Mouse (Mus musculus): ENCODE data around the gene Fndc5.

The Fndc5 gene

GRCm38 (mm10) chr4:129122719-129123118 is 14.1 kb upstream of the Fndc5 start:
- DNase-seq (ENCODE audit: low spot score in 2 of 2) = no peak

GRCm38 (mm10) chr4:129124652-129125146 is 12.1 kb upstream of the Fndc5 start:
- no peak for DNase-seq (ENCODE audit: low spot score in 2 of 2)

GRCm38 (mm10) chr4:129125736-129126451 is 10.9 kb upstream of the Fndc5 start:
- no peak for DNase-seq (ENCODE audit: low spot score in 2 of 2)

GRCm38 (mm10) chr4:129128582-129129338 is 8.0 kb upstream of the Fndc5 start:
- DNase-seq (ENCODE audit: low spot score in 2 of 2) = no peak

- DNase-seq (ENCODE audit: low spot score in 2 of 2) = no peak
Measured at GRCm38 (mm10) chr4:129129387-129129786, 7.4 kb upstream of the Fndc5 start.

- peak in 1 of 2 experiments; percentile 21 for DNase-seq (ENCODE audit: low spot score in 2 of 2)
Measured at GRCm38 (mm10) chr4:129130149-129130548, 6.7 kb upstream of the Fndc5 start.

GRCm38 (mm10) chr4:129130755-129131303 is 6.0 kb upstream of the Fndc5 start:
- peak; percentile 39 to 52 for DNase-seq (ENCODE audit: low spot score in 2 of 2)

- DNase-seq (ENCODE audit: low spot score in 2 of 2) = peak; percentile 39 to 48
Measured at GRCm38 (mm10) chr4:129134799-129135585, 1.8 kb upstream of the Fndc5 start.

- DNase-seq (ENCODE audit: low spot score in 2 of 2) = no peak
Measured at GRCm38 (mm10) chr4:129135637-129136036, 1.2 kb upstream of the Fndc5 start.

GRCm38 (mm10) chr4:129136189-129136578 is 615 bp upstream of the Fndc5 start:
- no peak for DNase-seq (ENCODE audit: low spot score in 2 of 2)

- DNase-seq (ENCODE audit: low spot score in 2 of 2) = no peak
Measured at GRCm38 (mm10) chr4:129137392-129138321, 858 bp downstream of the Fndc5 start.

GRCm38 (mm10) chr4:129139642-129140041 is 2.8 kb downstream of the Fndc5 start:
- DNase-seq (ENCODE audit: low spot score in 2 of 2) = peak; percentile 26 to 33

GRCm38 (mm10) chr4:129140808-129141207 is 4.0 kb downstream of the Fndc5 start:
- DNase-seq (ENCODE audit: low spot score in 2 of 2) = no peak

- no peak for DNase-seq (ENCODE audit: low spot score in 2 of 2)
Measured at GRCm38 (mm10) chr4:129141560-129142438, 5.0 kb downstream of the Fndc5 start.

- DNase-seq (ENCODE audit: low spot score in 2 of 2) = no peak
Measured at GRCm38 (mm10) chr4:129142439-129143045, 5.7 kb downstream of the Fndc5 start.

GRCm38 (mm10) chr4:129143509-129143908 is 6.7 kb downstream of the Fndc5 start:
- DNase-seq (ENCODE audit: low spot score in 2 of 2) = no peak

- no peak for DNase-seq (ENCODE audit: low spot score in 2 of 2)
Measured at GRCm38 (mm10) chr4:129144401-129145367, 7.9 kb downstream of the Fndc5 start.

- no peak for DNase-seq (ENCODE audit: low spot score in 2 of 2)
Measured at GRCm38 (mm10) chr4:129145411-129145810, 8.6 kb downstream of the Fndc5 start.

All from spleen, postnatal 36 days (tissue).